Mouse (Mus musculus) olfactory bulb, adult 2 months (tissue): ENCODE measurements around the gene Itga2b.

Source experiments
- CTCF ChIP-seq: fragments of 200-500 bp; IDR thresholded peaks from 2 replicates; pipeline ENCODE4 v1.5.1; 2012; ENCODE audit warnings: low read depth, mild to moderate bottlenecking, low read length, moderate library complexity; ENCODE audit not compliant: insufficient read depth
- POLR2A ChIP-seq: fragments of 200-500 bp; IDR thresholded peaks from 2 replicates; pipeline ENCODE4 v1.6.1; 2012; ENCODE audit warnings: mild to moderate bottlenecking, low read depth, low read length, moderate library complexity; ENCODE audit not compliant: insufficient read depth

- TF ChIP-seq CTCF: no peak
- no peak for TF ChIP-seq POLR2A
Measured at GRCm38 (mm10) chr11:102418887-102419286, 51.0 kb downstream of the Itga2b start.
